Mouse (Mus musculus): ENCODE measurements around the gene Lhfpl5.

The Lhfpl5 gene

GRCm38 (mm10) chr17:28624841-28625240, 49.4 kb downstream of the Lhfpl5 start:
- in situ Hi-C loops (cut with MboI, MseI): no loop called here

DNA sequence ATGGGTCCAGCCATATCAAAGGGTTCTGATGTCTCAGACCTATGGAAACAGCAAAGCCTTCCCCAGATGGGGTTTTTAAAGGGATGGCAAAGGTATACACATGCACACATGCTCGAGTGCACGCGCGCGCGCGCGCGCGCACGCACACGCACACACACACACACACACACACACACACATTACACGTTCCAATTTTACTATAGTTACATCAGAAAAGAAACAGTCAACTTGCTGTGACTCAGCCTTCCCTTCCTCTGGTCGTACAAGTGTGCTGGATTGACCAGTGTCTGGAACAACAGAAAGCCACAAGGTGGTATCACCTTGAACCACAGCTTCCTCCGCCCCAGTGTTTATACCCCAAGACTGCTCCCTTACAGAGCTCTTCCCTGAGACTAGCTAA, 49.9 kb downstream of the Lhfpl5 start:
- in situ Hi-C loops (cut with MboI, MseI): no loop called here

DNA sequence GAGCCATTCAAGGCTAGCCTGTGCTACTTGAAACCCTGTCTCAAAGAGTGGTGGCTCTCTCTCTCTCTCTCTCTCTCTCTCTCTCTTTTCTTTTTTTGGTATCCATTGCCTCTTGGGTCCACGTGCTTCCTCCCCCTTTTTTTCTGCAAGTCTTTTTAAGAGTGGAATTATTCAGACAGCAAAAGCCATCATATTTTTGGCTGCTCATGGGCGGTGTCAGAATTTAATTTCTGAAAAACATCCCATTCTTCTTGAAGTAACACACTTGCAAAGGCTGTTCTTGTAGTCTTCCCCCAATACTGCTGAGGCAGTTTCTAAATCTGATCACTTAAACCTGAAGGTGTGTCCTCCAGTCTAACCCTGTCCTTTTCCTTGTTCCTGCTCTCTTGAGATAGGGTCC, 51.5 kb downstream of the Lhfpl5 start:
- in situ Hi-C loops (cut with MboI, MseI): no loop called here

DNA sequence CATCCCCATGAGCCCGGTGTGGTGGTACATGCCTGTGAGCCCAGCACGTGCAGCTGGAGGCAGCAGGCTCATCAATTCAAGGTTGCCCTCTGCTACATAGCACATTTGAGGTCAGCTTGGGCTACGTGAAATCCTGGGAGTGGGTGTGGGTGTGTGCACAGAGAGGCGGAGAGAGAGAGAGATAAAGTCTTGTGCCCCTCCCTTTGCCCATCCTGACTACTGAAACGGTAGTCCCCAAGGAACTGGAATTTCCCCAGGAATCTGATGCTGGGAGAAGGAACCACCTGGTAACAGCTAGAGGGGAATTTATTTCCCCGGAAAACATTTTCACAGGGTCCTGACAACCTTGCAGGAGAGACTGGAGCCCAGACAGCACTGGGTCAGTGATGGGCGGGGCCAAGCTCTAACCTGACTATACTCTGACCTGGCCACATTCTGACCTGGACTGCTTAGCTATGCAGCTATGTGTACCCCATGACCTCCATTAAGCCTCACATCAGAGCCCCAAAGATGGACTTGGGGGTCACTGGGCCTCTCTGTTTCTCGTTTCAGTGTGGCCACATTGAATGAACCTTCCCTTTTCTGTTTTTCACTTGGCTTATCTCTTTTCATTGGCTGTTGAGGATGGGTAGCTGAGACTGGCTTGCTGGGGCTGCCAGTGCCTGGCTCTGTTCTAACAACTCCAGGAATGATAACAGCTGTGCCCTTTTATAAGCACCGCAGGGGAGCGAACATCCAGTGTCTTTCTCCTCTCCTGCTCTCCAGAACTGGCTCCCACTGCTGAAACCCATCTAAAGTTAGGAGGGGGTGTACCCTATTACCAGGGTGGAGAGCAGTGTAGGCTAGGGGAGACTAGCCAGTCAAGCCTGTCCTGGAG, 53.0 kb downstream of the Lhfpl5 start:
- in situ Hi-C loops (cut with MboI, MseI): no loop called here

- in situ Hi-C loops (cut with MboI, MseI): no loop called here
These were observed 53.7 kb downstream of the Lhfpl5 start for GRCm38 (mm10) chr17:28629125-28629524.
